Mouse (Mus musculus): ENCODE data around the gene Amotl2.

- TF ChIP-seq GATA1 (IDR thresholded peaks at IDR 0.05; ENCODE audit: low read length), result no peak
- TF ChIP-seq TAL1 (IDR thresholded peaks at IDR 0.05; ENCODE audit: low read length), result no peak
Measured at GRCm38 (mm10) chr9:102718676-102719075, 2.2 kb downstream of the Amotl2 start.
